Mouse (Mus musculus) lung, postnatal 14 days (tissue): ENCODE measurements around the gene Rdh5.
A peak's percentile ranks its signal among the peaks of the same experiment; 100 is the strongest.

Source experiments
- DNase-seq: peaks from one replicate; pipeline ENCODE4 v3.0.0; 2021

Rdh5 gene

DNA sequence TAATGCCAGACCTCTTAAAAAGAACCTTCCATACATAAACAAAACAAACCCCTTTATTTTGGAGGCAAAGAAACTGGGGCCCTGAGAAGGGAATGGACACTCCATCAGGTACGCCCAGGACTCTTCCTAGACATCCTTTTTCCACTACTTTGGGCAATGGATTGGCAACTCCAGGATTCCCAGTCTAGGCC is at the start of gene Rdh5:
Gene Rdh5, minus strand, starts transcription at position 67 of the 191 bp plus-strand sequence.
- no peak for DNase-seq

DNA sequence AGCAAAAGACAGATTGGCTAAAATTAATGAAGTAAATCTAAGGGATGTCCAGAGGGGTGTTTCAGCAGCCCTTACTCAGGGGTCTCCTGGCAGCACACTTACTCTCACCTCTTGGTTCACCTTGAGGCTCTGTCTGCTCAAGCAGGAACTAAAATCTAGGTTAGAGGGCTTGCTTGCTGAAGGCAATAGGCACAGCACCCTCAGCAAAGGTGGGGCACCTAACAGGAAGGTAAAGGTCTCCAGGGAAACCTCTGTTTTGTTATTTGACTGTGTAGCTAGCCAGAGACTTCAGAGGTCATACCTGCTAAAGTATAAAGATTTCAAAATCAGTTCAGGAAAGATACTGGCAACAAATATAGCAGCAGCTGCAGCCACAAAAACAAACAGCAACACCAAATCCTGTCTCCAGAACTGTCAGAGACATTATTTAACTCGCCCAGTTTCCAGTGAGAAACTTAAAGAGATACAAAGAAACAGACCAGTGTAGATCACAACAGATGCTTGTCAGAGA is 48.1 kb upstream of the Rdh5 start:
- no peak for DNase-seq

DNA sequence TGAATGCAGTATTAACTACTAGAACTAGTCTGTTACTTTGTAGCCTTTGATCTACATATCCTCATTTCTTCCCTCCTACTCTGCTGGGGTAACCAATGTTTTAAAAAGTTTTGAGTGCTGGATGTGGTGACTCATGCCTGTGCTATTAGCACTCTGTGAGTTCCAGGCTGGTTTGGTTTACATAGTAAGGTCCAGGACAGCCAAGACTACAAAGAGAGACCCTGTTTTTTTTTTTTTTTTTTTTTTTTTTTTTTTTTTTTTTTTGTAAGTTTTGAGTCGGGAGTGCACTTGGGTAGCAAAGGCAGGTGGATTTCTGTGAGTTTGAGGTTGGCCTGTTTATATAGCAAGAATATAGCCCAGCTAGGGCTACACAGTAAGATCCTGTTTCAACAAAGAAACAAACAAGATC is 45.7 kb upstream of the Rdh5 start:
- DNase-seq: no peak

DNA sequence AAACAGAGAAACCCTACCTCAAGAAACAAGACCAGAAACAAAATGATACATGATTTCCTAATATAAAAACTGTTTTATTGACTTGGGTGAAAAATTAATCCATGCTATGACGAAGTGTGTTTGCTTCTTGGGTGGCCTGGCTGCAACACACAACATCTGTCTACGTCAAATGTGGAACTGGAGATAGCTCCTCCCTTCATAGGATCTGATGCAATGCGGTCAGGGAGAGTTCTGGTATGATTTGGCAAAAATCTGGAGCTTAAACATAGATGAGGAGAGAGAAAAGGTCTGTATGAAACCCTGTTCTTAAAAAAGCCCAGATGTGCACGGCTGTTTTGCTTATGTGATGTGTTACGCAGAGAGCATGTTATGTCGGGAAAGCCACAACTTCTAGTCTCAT is 43.2 kb upstream of the Rdh5 start:
- DNase-seq: no peak

DNA sequence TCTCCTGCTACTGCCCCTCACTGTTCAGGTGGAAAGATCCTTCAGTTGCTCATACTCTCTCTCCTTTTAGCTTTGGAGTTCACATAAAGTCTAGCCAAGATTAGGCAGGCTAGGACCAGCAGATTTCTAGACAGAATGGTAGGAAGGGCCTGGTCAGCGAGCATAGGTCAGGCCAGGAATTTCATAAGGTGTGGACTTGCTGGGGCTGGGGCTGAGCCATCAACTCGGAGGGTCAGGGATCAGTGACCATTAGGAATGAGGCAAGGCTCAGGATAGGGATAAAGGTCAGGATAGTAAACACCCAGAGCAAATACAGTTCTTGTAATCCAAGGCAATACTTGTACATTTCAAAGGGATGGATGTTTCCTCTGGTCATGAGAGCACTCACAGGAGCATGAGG is 42.3 kb upstream of the Rdh5 start:
- DNase-seq: no peak

DNA sequence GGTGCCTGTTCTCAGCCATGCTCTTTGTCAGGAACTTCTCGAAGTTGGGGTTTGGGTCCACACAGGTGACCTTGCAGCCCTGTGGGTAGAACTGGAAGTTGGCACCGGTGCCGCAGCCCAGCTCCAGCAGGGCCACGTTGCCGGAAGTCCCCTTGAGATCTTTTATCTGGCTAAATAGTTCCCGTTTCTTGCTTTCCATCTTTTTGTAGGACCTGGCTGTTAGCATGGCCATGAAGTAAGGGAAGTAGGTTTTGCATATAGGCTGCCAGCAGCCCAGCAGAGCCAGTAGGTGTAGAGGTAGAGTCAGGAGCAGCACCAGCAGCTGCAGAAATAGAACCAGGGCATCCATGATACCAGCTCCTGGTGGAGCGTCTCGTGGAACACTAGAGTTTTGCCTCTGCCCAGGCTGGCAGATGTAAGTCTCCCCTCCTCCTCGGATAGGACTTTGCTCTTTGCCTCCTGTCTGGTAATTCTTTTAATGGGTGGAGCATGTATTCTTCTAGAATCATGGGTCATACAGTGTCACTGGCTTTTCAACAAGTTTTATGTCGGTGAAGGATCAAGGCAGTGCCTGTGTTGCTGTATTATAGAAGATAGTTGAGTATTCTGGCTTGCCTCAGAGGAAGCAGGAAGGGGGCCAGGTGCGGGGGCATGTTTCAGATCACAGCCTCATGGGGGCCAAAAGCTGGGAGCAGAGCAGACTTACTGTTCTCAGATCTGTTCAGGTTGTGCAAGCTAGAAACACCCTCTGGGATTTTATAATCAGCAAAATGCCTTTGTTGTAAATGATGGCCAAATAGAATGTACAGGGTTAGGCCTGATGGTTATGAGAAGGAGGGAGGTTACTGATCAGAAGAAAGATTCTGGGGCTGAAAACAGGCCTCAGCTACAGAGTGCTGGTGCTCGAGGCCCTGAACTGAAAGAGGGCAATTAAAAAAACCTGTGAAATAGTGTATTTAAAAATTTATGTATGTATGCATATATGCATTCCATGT is 38.2 kb upstream of the Rdh5 start, which contains the start of gene Mettl7b:
Gene Mettl7b, minus strand, starts transcription at position 399 of the 995 bp plus-strand sequence.
- no peak for DNase-seq

DNA sequence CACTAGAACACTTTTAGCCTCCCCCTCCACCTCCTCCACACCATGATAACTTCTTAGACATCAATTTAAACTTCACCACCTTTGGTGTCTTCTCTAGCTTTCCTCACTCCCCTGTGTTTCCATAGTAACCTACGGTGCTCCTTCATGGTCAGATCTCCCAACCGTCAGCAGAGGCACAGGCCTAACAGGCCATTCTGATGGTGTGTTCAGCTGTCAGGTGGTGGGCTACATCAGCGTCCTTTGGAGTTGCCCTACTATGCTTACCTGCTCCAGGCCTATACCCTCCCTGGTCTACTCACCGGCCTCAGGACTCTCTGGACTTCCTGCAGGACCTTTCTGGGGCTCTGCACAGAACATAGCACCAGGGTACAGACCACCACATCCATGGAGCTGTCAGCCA is 37.5 kb upstream of the Rdh5 start:
- no peak for DNase-seq

DNA sequence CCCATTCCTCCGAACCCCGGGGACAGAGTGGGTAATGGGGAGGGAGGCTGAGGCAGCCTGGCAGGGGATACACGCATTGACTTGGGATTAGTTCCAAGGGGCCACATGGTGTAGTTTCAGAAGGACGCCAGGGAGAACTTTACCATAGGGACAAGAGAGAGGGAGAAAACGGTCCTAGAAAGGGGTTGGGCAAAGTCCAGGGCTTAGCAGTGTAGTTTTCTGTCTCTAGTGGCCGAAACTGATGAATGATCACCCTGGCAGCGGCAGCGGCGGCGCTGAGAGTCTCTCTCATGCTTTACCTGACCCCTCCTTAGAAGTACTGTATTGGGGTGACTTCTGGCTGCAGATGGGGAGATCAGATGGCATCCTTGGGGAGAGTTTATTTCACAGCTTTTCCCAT is 35.7 kb upstream of the Rdh5 start:
- DNase-seq: no peak

DNA sequence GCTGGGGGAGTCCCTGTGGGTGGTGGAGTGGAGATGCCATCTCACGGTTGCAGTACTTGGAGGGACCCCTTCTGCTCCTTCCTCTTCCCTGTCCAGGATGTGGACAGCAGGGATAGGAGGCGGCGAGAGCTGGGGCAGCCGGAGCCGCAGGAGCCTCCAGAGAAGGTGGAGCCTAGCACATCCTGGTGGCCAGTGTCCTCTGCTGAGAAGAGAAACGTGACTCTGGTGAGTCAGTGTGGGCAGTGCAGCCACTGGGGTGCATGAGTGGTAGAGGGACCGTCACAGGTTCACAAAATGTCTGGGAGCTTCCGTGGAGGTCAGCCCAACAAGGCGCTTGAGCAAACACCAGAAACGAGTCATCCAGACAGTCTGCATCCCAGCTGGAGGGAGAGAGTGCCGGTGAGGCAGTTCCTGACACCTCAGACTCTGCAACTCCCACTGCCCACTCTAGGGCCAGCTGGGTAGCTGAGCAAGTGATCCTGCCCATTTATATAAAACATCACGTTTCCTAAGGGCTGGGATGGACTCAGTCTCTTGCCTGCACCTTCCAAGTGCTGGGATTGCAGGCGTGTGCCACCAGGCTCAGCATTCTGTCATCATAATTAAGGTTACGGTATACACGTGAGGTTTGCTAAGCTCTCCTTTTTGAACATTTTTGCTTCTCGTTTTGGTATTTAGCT is 27.7 kb upstream of the Rdh5 start:
- no peak for DNase-seq

DNA sequence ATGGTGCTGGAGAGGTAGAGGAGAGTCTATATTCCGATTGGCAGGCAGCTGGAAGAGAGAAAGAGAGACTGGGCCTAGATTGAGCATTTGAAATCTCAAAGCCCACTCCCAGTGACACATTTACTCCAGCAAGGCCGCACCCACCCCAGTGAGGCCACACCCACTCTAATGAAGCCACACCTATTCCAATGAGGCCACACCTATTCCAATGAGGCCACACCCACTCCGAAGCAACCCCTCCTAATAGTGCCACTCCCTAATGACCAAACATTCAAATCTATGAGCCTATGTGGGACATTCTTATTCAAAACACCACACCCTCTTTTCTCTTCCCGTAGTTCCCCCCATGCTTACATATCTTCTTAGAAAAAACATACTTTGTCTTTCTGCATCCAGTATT is 24.8 kb upstream of the Rdh5 start:
- DNase-seq: no peak

DNA sequence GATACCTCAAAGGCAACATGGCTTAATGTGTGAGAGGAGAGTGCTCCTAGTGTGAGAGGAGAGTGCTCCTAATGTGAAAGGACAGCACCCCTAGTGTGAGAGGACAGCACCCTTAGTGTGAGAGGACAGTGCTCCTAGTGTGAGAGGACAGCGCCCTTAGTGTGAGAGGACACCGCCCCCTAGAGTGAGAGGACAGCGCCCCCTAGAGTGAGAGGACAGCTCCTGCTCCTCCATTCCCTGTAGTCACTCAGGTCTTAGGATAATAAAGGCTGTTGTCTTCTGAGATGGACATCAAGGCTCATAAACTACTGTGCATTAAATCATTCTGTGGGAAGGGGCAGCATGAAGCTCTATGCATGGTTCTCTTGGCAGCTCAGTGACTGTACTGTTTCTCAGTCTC is 23.0 kb upstream of the Rdh5 start:
- DNase-seq: peak; percentile 63

DNA sequence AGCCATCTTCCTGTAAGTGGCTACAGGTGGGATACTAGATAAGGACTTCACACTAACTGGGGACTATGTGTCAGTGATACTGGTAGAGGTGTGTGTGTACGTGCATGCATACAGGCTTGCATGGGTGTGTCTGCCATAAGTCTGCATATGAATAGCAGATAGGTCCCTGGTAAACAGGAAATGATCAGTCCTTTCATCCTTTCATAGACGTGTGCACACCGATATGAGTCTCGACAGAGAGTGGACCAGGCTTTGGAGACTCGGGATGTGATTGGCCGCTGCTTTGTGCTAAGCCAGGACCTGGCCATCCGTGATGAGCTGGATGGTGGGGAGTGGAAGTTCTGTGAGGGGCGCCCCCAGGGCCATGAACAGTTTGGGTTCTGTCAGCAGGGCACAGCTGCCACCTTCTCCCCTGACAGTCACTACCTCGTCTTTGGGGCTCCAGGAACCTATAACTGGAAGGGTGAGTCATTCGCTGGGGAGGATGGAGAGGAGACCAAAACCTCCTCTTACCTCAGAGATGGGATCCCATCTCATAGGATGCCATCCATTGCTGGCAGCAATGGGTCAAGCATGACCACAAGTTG is 17.9 kb upstream of the Rdh5 start:
- DNase-seq: no peak

DNA sequence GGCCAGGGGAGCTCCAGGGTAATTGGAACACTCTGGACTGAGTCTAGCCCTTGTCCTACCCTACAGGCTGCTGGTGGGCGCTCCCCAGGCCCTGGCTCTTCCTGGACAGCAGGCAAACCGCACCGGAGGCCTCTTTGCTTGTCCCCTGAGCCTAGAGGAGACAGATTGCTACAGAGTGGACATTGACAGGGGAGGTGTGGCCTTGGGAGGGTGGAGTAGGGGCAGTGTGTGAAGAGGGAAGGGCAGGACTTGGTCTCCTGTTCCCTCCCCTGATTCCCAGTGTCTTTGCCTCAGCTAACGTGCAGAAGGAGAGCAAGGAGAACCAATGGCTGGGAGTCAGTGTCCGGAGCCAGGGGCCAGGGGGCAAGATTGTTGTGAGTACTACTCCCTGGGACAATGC is 16.3 kb upstream of the Rdh5 start:
- DNase-seq: no peak

DNA sequence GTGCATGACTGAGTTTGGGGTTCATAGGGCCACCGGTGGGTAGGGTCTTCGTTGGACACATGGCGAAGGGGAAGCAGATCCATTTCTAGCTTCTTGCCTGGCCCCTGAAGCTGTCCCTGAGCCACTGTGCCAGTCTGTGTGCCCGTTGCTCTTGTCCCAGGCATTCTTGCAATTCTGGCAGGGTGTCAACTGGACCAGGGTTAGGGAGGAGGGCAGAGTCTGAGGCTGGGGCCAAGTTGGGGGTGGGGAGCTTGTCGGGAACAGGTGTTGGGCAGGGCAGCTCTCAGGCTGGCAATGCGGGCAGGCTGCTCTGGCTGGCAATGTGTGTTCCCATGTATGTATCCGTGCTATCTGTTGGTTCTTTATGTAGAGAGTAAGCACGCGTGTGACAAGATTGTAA is 15.8 kb upstream of the Rdh5 start:
- peak; percentile 73 for DNase-seq

DNA sequence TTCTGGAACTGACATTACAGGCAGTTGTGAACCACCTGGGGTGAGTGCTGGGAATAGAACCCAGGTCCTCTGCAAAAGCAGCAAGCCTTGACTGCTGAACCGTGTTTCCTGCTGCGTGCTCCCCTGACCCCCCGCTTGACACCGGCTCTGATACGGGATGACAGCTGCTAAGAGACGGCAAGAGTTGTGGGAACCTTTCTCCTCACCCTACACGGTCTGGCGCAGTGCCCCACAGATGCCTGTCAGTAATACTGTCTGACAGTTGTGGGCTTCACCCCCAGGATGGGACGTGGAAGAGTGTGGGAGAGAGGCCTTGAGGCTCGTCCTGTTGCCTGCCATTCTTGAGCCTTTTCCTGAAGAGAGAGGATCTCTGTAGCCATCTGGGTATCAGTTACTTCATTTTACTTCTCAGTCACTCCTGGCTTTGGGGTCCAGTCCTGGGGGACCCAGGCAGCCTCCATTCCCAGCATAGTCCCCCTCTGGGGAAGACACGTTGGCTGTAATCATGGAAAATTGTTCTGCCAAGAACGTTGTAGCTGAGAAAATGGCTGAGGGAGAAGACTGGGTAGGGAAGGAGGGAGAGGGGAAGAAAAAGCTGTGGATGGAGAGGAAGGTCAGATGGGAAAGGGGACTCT is 15.2 kb upstream of the Rdh5 start:
- DNase-seq: no peak

DNA sequence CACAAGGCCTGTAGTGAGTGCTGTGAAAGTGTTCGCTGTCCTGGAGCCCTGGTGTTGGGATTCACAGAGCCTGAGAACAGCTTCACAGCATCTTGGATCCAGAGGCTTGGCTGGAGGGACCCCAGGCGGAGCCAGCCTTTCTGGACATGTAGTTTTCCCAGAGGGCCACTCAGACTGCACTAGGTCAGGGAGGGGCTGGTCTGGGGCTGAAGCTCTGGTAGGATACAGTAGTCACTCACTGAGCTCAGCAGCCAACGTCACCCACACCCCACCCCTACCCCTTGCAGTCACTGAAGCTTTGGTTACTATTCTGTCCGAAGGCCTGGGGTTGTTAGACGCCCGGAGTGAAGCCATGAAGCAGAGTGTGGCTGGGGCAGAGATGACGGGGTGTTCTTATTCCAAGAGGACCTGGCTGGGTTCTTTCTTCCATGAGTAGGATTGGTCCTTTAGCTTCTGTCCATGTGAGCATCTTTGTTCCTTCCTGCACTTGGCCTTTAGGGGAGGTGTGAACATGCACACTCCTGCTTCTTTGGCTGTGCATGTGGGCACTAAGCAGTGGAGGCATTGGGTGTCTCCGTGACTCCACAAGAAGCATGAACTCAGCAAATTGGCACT is 13.2 kb upstream of the Rdh5 start:
- no peak for DNase-seq

DNA sequence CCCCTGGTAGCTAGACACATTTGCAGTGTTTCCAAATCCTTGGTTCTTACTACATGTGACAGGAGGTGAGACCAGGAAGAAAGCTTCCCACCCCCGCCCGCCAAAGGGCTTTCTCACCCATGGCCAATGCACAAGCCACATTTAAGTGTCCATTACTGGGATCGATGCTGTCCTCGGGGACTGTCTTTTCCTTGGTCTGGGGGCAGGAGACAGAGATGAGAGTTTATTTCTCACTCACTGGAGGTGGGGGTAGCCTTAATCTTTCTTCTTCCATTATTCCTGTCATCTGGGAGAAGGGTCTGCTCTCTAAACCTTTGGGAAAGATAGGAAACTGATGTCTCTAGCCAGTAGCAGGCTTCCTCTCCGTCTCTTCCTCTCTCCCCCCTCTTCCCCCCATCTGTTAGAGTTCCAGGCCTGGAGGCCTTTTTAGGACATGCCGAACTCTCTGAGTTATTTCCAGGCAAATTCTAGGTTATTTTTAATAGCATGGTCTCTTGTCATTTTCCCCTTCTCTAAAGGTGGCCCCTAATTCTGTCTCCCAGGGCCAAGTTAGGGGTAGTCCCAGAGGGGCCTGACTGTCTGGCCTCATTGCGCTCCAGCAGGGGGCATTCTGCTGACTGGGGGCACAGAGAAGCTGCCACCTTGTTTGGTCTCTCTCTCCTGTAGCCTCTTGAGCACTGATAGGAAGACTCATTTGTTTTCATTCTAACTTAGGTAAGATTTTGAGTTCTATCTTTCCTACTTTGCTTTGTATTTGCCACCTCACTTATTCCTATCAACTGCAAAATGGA is 12.5 kb upstream of the Rdh5 start:
- no peak for DNase-seq

DNA sequence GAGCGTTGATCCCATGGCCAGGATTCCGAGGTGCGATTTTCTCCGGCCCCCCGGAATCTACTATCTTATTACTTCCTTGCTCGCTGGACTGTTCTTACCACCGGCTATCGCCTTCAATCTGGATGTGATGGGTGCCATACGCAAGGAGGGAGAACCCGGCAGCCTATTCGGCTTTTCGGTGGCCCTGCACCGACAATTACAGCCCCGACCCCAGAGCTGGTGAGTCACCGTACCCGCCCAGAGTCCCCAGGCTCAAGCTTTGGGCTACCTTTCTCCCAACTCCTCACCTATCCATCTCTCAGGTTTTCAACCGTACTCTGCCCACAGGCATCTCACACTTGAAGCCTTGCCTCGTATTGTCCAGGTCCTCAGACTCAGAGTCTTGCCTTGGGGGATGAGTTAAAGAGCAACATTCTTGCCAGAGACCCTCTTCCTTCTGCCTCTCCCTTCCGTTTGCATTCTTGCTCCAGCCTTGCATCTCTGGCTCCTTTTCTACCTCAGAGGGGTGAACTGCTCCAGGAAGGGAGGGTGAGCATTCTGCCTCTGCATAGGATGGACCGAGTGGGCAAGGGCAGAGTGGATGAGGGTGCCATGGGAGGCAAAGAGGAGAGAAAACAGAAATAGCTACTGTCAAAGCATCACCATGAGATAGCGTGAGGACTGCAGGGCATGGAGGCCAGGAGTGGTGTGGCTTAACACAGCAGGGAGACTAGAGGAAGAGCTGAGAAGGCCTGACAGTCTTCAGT is 11.5 kb upstream of the Rdh5 start:
- no peak for DNase-seq

DNA sequence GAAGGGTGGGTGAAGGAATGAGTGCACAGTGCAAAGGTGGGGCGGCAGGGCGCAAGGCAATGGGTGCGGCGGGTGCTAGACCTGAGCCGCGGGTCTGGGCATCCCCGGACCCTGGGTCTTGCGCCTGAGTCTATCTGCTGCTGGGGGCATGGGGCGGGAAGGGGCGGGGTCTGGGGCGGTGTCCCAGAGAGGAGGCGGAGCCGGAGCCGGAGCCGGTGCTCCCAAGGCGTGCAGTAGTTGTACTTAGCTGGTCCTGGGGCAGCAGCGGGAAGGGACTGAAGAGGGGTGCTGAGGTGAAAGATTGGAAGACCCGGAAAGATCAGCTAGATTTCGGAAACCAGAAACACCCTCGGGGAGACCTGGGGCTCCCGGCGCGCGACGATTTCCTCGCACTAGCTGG is 10.9 kb upstream of the Rdh5 start, which contains the start of gene Itga7:
Gene Itga7, plus strand, starts transcription at position 245 of the 400 bp plus-strand sequence.
- DNase-seq: peak; percentile 45

DNA sequence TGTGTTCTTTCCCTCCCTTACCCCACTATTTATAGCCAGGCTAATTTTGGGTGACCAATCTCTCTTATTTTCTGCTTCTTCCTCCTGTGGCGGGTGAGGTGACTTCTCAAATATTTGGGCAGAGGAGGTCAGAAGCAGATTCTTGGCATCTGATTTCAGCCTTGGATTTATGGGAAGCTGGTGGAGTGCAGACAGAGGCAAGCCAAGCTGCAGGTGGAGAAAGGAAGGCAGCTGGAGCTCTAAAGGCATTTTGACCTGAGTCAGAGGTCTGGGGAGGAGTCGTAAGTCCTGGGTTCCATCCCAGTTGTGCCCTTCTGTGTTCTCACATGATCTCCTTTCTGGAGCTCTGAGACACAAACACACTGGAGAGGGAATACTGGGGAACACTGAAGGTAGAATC is 8.8 kb upstream of the Rdh5 start:
- no peak for DNase-seq

DNA sequence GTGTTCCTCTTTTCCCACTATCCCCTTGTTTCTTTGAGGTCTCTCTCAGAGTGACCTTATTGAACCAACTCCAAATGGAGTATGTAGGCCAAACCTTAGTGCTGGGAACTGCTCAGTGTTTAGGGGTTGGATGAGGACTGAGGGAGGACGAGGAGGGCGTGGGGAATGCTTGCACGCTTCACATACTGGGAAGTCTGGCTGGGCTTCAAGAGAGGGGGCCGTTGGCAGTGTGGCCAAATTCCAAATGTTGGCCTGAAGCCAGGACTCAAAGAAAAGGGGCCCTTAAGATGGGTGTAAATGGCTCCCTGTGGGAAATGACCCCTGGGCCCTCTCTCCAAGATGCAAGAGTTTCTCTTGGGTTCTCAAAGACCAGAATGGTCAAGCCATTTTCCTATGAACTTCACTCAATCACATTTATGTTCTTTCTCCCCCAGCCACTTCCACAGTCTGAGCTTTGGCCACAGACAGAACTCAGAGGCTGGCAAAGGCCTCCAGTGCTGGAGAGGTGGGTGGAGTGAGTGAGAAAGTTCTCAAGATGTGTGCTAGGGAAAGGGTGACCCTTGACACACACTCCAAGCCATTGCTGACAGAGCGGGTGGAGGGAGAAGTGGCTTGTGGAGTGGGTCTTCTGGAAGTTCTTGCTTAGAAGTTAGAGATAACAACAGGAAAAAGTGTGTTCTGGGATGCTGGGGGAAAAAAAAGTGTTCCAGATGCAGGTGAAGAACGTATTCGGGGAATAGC is 7.1 kb upstream of the Rdh5 start:
- peak; percentile 62 for DNase-seq
